Mouse (Mus musculus) liver, adult 2 months (tissue): ENCODE results near the gene Gen1. TPM values are rescaled to one million over a fixed set of nuclear protein-coding genes. Genes with fewer than 3 reads are reported as not detected.

Experiments
- DNase-seq: peaks from one replicate; pipeline ENCODE4 v3.0.0-alpha.2; 2011; ENCODE audit warnings: low read depth, low spot score; ENCODE audit errors: extremely low read depth
- H3K27ac ChIP-seq: fragments of 200-500 bp; replicated peaks from 2 replicates; pipeline ENCODE4 v1.5.1; 2012; ENCODE audit warnings: low read depth, mild to moderate bottlenecking, control low read depth, inconsistent platforms, low read length; ENCODE audit not compliant: insufficient read depth
- H3K27me3 ChIP-seq: fragments of 200-500 bp; 2 replicates; pipeline ENCODE4 v1.6.1; 2012; ENCODE audit warnings: mild to moderate bottlenecking, moderate library complexity, low read length, inconsistent platforms; ENCODE audit not compliant: control insufficient read depth, insufficient read depth
- H3K36me3 ChIP-seq: fragments of 200-500 bp; 2 replicates; pipeline ENCODE4 v1.6.1; 2012; ENCODE audit warnings: low read length, inconsistent platforms; ENCODE audit not compliant: control insufficient read depth, insufficient read depth
- H3K4me1 ChIP-seq: fragments of 200-500 bp; 2 replicates; pipeline ENCODE4 v1.6.1; 2011; ENCODE audit warnings: low read length; ENCODE audit not compliant: control insufficient read depth, insufficient read depth
- H3K4me3 ChIP-seq: fragments of 200-500 bp; 2 replicates; pipeline ENCODE4 v1.5.1; 2011; ENCODE audit warnings: low read depth, mild to moderate bottlenecking, control low read depth, low read length, moderate library complexity; ENCODE audit not compliant: insufficient read depth
- H3K79me2 ChIP-seq: fragments of 200-500 bp; 2 replicates; pipeline ENCODE4 v1.6.1; 2012; ENCODE audit warnings: inconsistent platforms, mild to moderate bottlenecking, low read length, moderate library complexity; ENCODE audit not compliant: control insufficient read depth, insufficient read depth
- H3K9ac ChIP-seq: fragments of 200-500 bp; 2 replicates; pipeline ENCODE4 v1.6.1; 2012; ENCODE audit warnings: low read depth, mild to moderate bottlenecking, control low read depth, inconsistent platforms, low read length
- CTCF ChIP-seq: fragments of 200-500 bp; IDR thresholded peaks from 2 replicates; pipeline ENCODE4 v1.5.1; 2011; ENCODE audit warnings: low read depth, low read length, control low read depth
- POLR2A ChIP-seq: fragments of 200-500 bp; IDR thresholded peaks from 2 replicates; pipeline ENCODE4 v1.6.1; 2011; ENCODE audit warnings: low read length, control low read depth; ENCODE audit not compliant: insufficient read depth; ENCODE audit errors: extremely low read depth
- whole genome bisulfite sequencing: fragments of 180-500 bp; shearing (Covaris S2); methylation state at CpG from one replicate; pipeline ENCODE4 v1.1.7; 2018; 5-methylcytosine and 5-hydroxymethylcytosine counted together
- polyA plus RNA-seq: library from polyadenylated mRNA; depleted of rRNA; stranded (reverse); fragments of >200 nt; gene quantifications from 2 replicates; pipeline ENCODE4 v1.2.3, GENCODE M21; 2012
- total RNA-seq: library from RNA; depleted of rRNA; stranded (reverse); fragments of >200 nt; gene quantifications from 2 replicates; pipeline ENCODE4 v1.2.3, GENCODE M21; 2014

Gen1 gene
- total and polyA plus RNA-seq, 2 experiments: 0.05 to 0.74 TPM

- no peak overlapping the region for H3K9ac ChIP-seq
- no peaks in the 10 kb centered on the region for H3K27me3 ChIP-seq
- no peaks in the 10 kb centered on the region for H3K4me1 ChIP-seq
- H3K36me3 ChIP-seq: no peaks in the 10 kb centered on the region
- H3K27ac ChIP-seq: no peak overlapping the region
- 61% methylated on average over 3 of the region's 3 CpGs for WGBS
- no peak for DNase-seq
- no peaks in the 10 kb centered on the region for H3K79me2 ChIP-seq
- H3K4me3 ChIP-seq: no peak overlapping the region
- TF ChIP-seq POLR2A: no peak
- TF ChIP-seq CTCF: no peak
These were observed 43.0 kb downstream of the Gen1 start for GRCm38 (mm10) chr12:11222566-11222965.

- no peak overlapping the region for H3K27ac ChIP-seq
- 74% methylated on average over 20 of the region's 20 CpGs for WGBS
- H3K9ac ChIP-seq: no peak overlapping the region
- DNase-seq: no peak
- H3K79me2 ChIP-seq: no peaks in the 10 kb centered on the region
- no peak for TF ChIP-seq CTCF
- TF ChIP-seq POLR2A: no peak
- H3K27me3 ChIP-seq: no peaks in the 10 kb centered on the region
- no peak overlapping the region for H3K4me3 ChIP-seq
- no peaks in the 10 kb centered on the region for H3K36me3 ChIP-seq
- H3K4me1 ChIP-seq: no peaks in the 10 kb centered on the region
These were observed 43.9 kb downstream of the Gen1 start for GRCm38 (mm10) chr12:11221524-11222330.

GRCm38 (mm10) chr12:11217726-11218250 is 47.8 kb downstream of the Gen1 start:
- Histone ChIP-seq H3K36me3 (no peaks in the 10 kb centered on the region), H3K27ac (no peak overlapping the region), H3K9ac (no peak overlapping the region), H3K4me3 (no peak overlapping the region), H3K79me2 (no peaks in the 10 kb centered on the region), H3K4me1 (no peaks in the 10 kb centered on the region), H3K27me3 (no peaks in the 10 kb centered on the region)
- TF ChIP-seq POLR2A (no peak), CTCF (no peak)
- WGBS: 83% methylated on average over 7 of the region's 7 CpGs
- DNase-seq: no peak

- H3K79me2 ChIP-seq: no peaks in the 10 kb centered on the region
- no peak overlapping the region for H3K4me3 ChIP-seq
- 69% methylated on average over 3 of the region's 3 CpGs for WGBS
- no peaks in the 10 kb centered on the region for H3K36me3 ChIP-seq
- no peaks in the 10 kb centered on the region for H3K27me3 ChIP-seq
- H3K9ac ChIP-seq: no peak overlapping the region
- DNase-seq: no peak
- H3K27ac ChIP-seq: no peak overlapping the region
- H3K4me1 ChIP-seq: no peaks in the 10 kb centered on the region
- TF ChIP-seq CTCF (no peak), POLR2A (no peak)
These were observed 49.1 kb downstream of the Gen1 start for GRCm38 (mm10) chr12:11216454-11216853.

GRCm38 (mm10) chr12:11215555-11215954 is 50.0 kb downstream of the Gen1 start:
- H3K9ac ChIP-seq: no peak overlapping the region
- no peaks in the 10 kb centered on the region for H3K4me1 ChIP-seq
- no peaks in the 10 kb centered on the region for H3K36me3 ChIP-seq
- no peak for DNase-seq
- no peak for TF ChIP-seq POLR2A
- WGBS: 71% methylated on average over 2 of the region's 2 CpGs
- H3K27me3 ChIP-seq: no peaks in the 10 kb centered on the region
- H3K27ac ChIP-seq: no peak overlapping the region
- H3K79me2 ChIP-seq: no peaks in the 10 kb centered on the region
- no peak overlapping the region for H3K4me3 ChIP-seq

- DNase-seq: no peak
- TF ChIP-seq POLR2A (no peak), CTCF (no peak)
- no peak overlapping the region for H3K27ac ChIP-seq
These were observed 50.8 kb downstream of the Gen1 start for GRCm38 (mm10) chr12:11214776-11215175.

More at GRCm38 (mm10) chr12:11214776-11215175, 50.8 kb downstream of the Gen1 start:
- no peaks in the 10 kb centered on the region for H3K36me3 ChIP-seq
- no peak overlapping the region for H3K9ac ChIP-seq
- H3K4me1 ChIP-seq: no peaks in the 10 kb centered on the region
- H3K27me3 ChIP-seq: no peaks in the 10 kb centered on the region
- no peak overlapping the region for H3K4me3 ChIP-seq
- H3K79me2 ChIP-seq: no peaks in the 10 kb centered on the region
